Mouse (Mus musculus) intestine, embryonic 16.5 days (tissue): ENCODE data around the gene Cldn20. TPM values are rescaled to one million over a fixed set of nuclear protein-coding genes. Genes with fewer than 3 reads are reported as not detected.

Experiments
- ATAC-seq: fragments of 200-750 bp; cut with Nextera tagmentation; 2 replicates; pipeline ENCODE4 v1.8.0; 2017; ENCODE audit warnings: moderate TSS enrichment, moderate library complexity
- H3K27ac ChIP-seq: fragments of 300-500 bp; sonication (generic); 2 replicates; pipeline ENCODE4 v1.5.1; 2014; ENCODE audit warnings: mild to moderate bottlenecking, low read length
- H3K27me3 ChIP-seq: fragments of 300-500 bp; sonication (generic); replicated peaks from 2 replicates; pipeline ENCODE4 v1.6.1; 2014; ENCODE audit warnings: low read length, control low read depth, mixed read lengths; ENCODE audit not compliant: control insufficient read depth, insufficient read depth
- H3K36me3 ChIP-seq: fragments of 300-500 bp; sonication (generic); 2 replicates; pipeline ENCODE4 v1.6.1; 2014; ENCODE audit warnings: low read length, control low read depth; ENCODE audit not compliant: control insufficient read depth, insufficient read depth
- H3K4me1 ChIP-seq: fragments of 300-500 bp; sonication (generic); 2 replicates; pipeline ENCODE4 v1.6.1; 2014; ENCODE audit warnings: low read length, control low read depth, mixed read lengths; ENCODE audit not compliant: control insufficient read depth, insufficient read depth
- H3K4me2 ChIP-seq: fragments of 300-500 bp; sonication (generic); 2 replicates; pipeline ENCODE4 v1.6.1; 2014; ENCODE audit warnings: low read depth, low read length, control low read depth
- H3K4me3 ChIP-seq: fragments of 300-500 bp; sonication (generic); 2 replicates; pipeline ENCODE4 v1.5.1; 2014; ENCODE audit warnings: mild to moderate bottlenecking, low read length
- H3K9ac ChIP-seq: fragments of 300-500 bp; sonication (generic); 2 replicates; pipeline ENCODE4 v1.6.1; 2014; ENCODE audit warnings: low read depth, low read length
- H3K9me3 ChIP-seq: fragments of 300-500 bp; sonication (generic); 2 replicates; pipeline ENCODE4 v1.6.1; 2016; ENCODE audit warnings: low read length, control low read depth; ENCODE audit not compliant: control insufficient read depth
- WGBS: fragments of 180-500 bp; shearing (Covaris S2); extraction: QIAGEN DNeasy Blood & Tissue Kit; methylation state at CpG from one replicate; pipeline ENCODE4 v1.1.7; 2014; 5-methylcytosine and 5-hydroxymethylcytosine counted together
- polyA plus RNA-seq: library from polyadenylated mRNA; unstranded; fragments of >200 nt; fragmentation: Nextera tagmentation; extraction: Ambion mirVana; gene quantifications from 2 replicates; pipeline ENCODE4 v1.2.1, GENCODE M21; 2015

Gene Cldn20
- polyA plus RNA-seq, 1 experiment from 2014 or later: 0.22 TPM

- Histone ChIP-seq H3K27ac (no peak overlapping the region), H3K4me1 (no peaks in the 10 kb centered on the region), H3K9ac (no peak overlapping the region), H3K36me3 (no peaks in the 10 kb centered on the region), H3K4me2 (no peak overlapping the region), H3K27me3 (no peaks in the 10 kb centered on the region), H3K9me3 (no peaks in the 10 kb centered on the region), H3K4me3 (no peak overlapping the region)
- 84% methylated on average over 3 of the region's 3 CpGs for WGBS
- ATAC-seq: peak; percentile 67
Observed at GRCm38 (mm10) chr17:3496080-3496479, 36.3 kb upstream of the Cldn20 start.

GRCm38 (mm10) chr17:3498086-3498485 lies 34.3 kb upstream of the Cldn20 start:
- Histone ChIP-seq H3K27me3 (no peaks in the 10 kb centered on the region), H3K27ac (no peak overlapping the region), H3K9ac (no peak overlapping the region), H3K4me2 (no peak overlapping the region), H3K36me3 (no peaks in the 10 kb centered on the region), H3K4me3 (no peak overlapping the region), H3K4me1 (no peaks in the 10 kb centered on the region), H3K9me3 (no peaks in the 10 kb centered on the region)
- WGBS: 29% methylated on average over 3 of the region's 3 CpGs
- ATAC-seq: no peak

- H3K4me3 ChIP-seq: no peak overlapping the region
- no peaks in the 10 kb centered on the region for H3K36me3 ChIP-seq
- no peak overlapping the region for H3K27ac ChIP-seq
- H3K9me3 ChIP-seq: no peaks in the 10 kb centered on the region
- no peaks in the 10 kb centered on the region for H3K27me3 ChIP-seq
- H3K4me2 ChIP-seq: no peak overlapping the region
- H3K4me1 ChIP-seq: no peaks in the 10 kb centered on the region
- no peak overlapping the region for H3K9ac ChIP-seq
- ATAC-seq: no peak
- WGBS: 77% methylated on average over 3 of the region's 3 CpGs
Observed at GRCm38 (mm10) chr17:3498580-3498979, 33.8 kb upstream of the Cldn20 start.

GRCm38 (mm10) chr17:3499468-3499867 lies 32.9 kb upstream of the Cldn20 start:
- no peak for ATAC-seq
- Histone ChIP-seq H3K9ac (no peak overlapping the region), H3K27me3 (no peaks in the 10 kb centered on the region), H3K4me2 (no peak overlapping the region), H3K36me3 (no peaks in the 10 kb centered on the region), H3K27ac (no peak overlapping the region), H3K9me3 (no peaks in the 10 kb centered on the region), H3K4me1 (no peaks in the 10 kb centered on the region), H3K4me3 (no peak overlapping the region)
- WGBS: 90% methylated on average over 8 of the region's 8 CpGs

GRCm38 (mm10) chr17:3500076-3500475 lies 32.3 kb upstream of the Cldn20 start:
- ATAC-seq: no peak
- Histone ChIP-seq H3K4me3 (no peak overlapping the region), H3K27me3 (no peaks in the 10 kb centered on the region), H3K27ac (no peak overlapping the region), H3K9me3 (no peaks in the 10 kb centered on the region), H3K9ac (no peak overlapping the region), H3K4me1 (no peaks in the 10 kb centered on the region), H3K4me2 (no peak overlapping the region), H3K36me3 (no peaks in the 10 kb centered on the region)
- WGBS: 93% methylated on average over 6 of the region's 6 CpGs

GRCm38 (mm10) chr17:3500936-3501335 lies 31.4 kb upstream of the Cldn20 start:
- Histone ChIP-seq H3K4me2 (no peak overlapping the region), H3K9me3 (no peaks in the 10 kb centered on the region), H3K4me1 (no peaks in the 10 kb centered on the region), H3K9ac (no peak overlapping the region), H3K4me3 (no peak overlapping the region), H3K36me3 (no peaks in the 10 kb centered on the region), H3K27ac (no peak overlapping the region), H3K27me3 (no peaks in the 10 kb centered on the region)
- no peak for ATAC-seq
- WGBS: 84% methylated on average over 4 of the region's 4 CpGs

- H3K9me3 ChIP-seq: no peaks in the 10 kb centered on the region
- no peak for ATAC-seq
Observed at GRCm38 (mm10) chr17:3505711-3506110, 26.6 kb upstream of the Cldn20 start.

GRCm38 (mm10) chr17:3506508-3506907 lies 25.8 kb upstream of the Cldn20 start:
- H3K36me3 ChIP-seq: no peaks in the 10 kb centered on the region
- H3K27me3 ChIP-seq: no peaks in the 10 kb centered on the region
- H3K9me3 ChIP-seq: no peaks in the 10 kb centered on the region
- no peak overlapping the region for H3K4me2 ChIP-seq
- WGBS: 84% methylated on average over 8 of the region's 8 CpGs
- no peak overlapping the region for H3K27ac ChIP-seq
- no peak overlapping the region for H3K4me3 ChIP-seq
- ATAC-seq: no peak
- no peaks in the 10 kb centered on the region for H3K4me1 ChIP-seq
- H3K9ac ChIP-seq: no peak overlapping the region

More at GRCm38 (mm10) chr17:3505711-3506110, 26.6 kb upstream of the Cldn20 start:
- H3K27ac ChIP-seq: no peak overlapping the region
- H3K9ac ChIP-seq: no peak overlapping the region
- H3K27me3 ChIP-seq: no peaks in the 10 kb centered on the region
- H3K4me2 ChIP-seq: no peak overlapping the region
- 85% methylated on average over 1 of the region's 1 CpGs for WGBS
- H3K4me3 ChIP-seq: no peak overlapping the region
- H3K36me3 ChIP-seq: no peaks in the 10 kb centered on the region
- H3K4me1 ChIP-seq: no peaks in the 10 kb centered on the region

- H3K4me3 ChIP-seq: no peak overlapping the region
- peak; percentile 68 for ATAC-seq
- no peak overlapping the region for H3K27ac ChIP-seq
- no peak overlapping the region for H3K4me2 ChIP-seq
- no peak overlapping the region for H3K9ac ChIP-seq
- no peaks in the 10 kb centered on the region for H3K9me3 ChIP-seq
- no peaks in the 10 kb centered on the region for H3K36me3 ChIP-seq
- WGBS: 21% methylated on average over 1 of the region's 1 CpGs
- H3K4me1 ChIP-seq: no peaks in the 10 kb centered on the region
- H3K27me3 ChIP-seq: no peaks in the 10 kb centered on the region
Observed at GRCm38 (mm10) chr17:3509841-3510240, 22.5 kb upstream of the Cldn20 start.

- no peak overlapping the region for H3K27ac ChIP-seq
- no peaks in the 10 kb centered on the region for H3K4me1 ChIP-seq
- ATAC-seq: no peak
- no peak overlapping the region for H3K4me3 ChIP-seq
- H3K4me2 ChIP-seq: no peak overlapping the region
- H3K9ac ChIP-seq: no peak overlapping the region
- H3K27me3 ChIP-seq: no peaks in the 10 kb centered on the region
- H3K9me3 ChIP-seq: no peaks in the 10 kb centered on the region
- WGBS: 84% methylated on average over 5 of the region's 5 CpGs
- no peaks in the 10 kb centered on the region; the same call in 1 of the 2 replicates for H3K36me3 ChIP-seq
Observed at GRCm38 (mm10) chr17:3514316-3514715, 18.0 kb upstream of the Cldn20 start.
